Mouse (Mus musculus): Measurements from ENCODE around the gene Itm2a. TPM values are rescaled to one million over a fixed set of nuclear protein-coding genes. Genes with fewer than 3 reads are reported as not detected.

Itm2a gene
- polyA plus RNA-seq, 1 experiment from 2014 or later, result 82.7 TPM

Other genes starting within 250 kb of the Itm2a start
- not detected in 2 replicates for gene Gpr174, start 147.5 kb downstream of the Itm2a start, polyA plus RNA-seq (2014; fragmentation: Nextera tagmentation; extraction: Ambion mirVana)

Data from kidney, embryonic 14.5 days (tissue).